Mouse (Mus musculus) naive thymus-derived CD4-positive, alpha-beta T cell, adult 2 months (primary cell): ENCODE data around the gene Zbtb20.

Source experiments
- DNase-seq: peaks from one replicate; pipeline ENCODE4 v3.0.0-alpha.2; 2011; ENCODE audit warnings: low read depth

Gene Zbtb20

GRCm38 (mm10) chr16:43303245-43304197 lies 427.8 kb downstream of the Zbtb20 start:
- DNase-seq: no peak

GRCm38 (mm10) chr16:43309968-43310431 lies 434.3 kb downstream of the Zbtb20 start:
- no peak for DNase-seq

GRCm38 (mm10) chr16:43324009-43324408 lies 448.3 kb downstream of the Zbtb20 start:
- DNase-seq: no peak

GRCm38 (mm10) chr16:43328221-43328620 lies 452.5 kb downstream of the Zbtb20 start:
- DNase-seq: no peak

- no peak for DNase-seq
Observed at GRCm38 (mm10) chr16:43330206-43330605, 454.5 kb downstream of the Zbtb20 start.

GRCm38 (mm10) chr16:43331440-43331839 lies 455.8 kb downstream of the Zbtb20 start:
- DNase-seq: no peak

GRCm38 (mm10) chr16:43332734-43333133 lies 457.1 kb downstream of the Zbtb20 start:
- DNase-seq: no peak

GRCm38 (mm10) chr16:43333265-43333664 lies 457.6 kb downstream of the Zbtb20 start:
- DNase-seq: no peak

GRCm38 (mm10) chr16:43334411-43335150 lies 458.9 kb downstream of the Zbtb20 start:
- DNase-seq: no peak

- no peak for DNase-seq
Observed at GRCm38 (mm10) chr16:43335151-43335823, 459.6 kb downstream of the Zbtb20 start.

GRCm38 (mm10) chr16:43335824-43336215 lies 460.1 kb downstream of the Zbtb20 start:
- no peak for DNase-seq

GRCm38 (mm10) chr16:43340712-43341111 lies 465.0 kb downstream of the Zbtb20 start:
- no peak for DNase-seq

GRCm38 (mm10) chr16:43341916-43342455 lies 466.3 kb downstream of the Zbtb20 start:
- DNase-seq: no peak

- DNase-seq: no peak
Observed at GRCm38 (mm10) chr16:43346094-43346493, 470.4 kb downstream of the Zbtb20 start.

- no peak for DNase-seq
Observed at GRCm38 (mm10) chr16:43355776-43356645, 480.3 kb downstream of the Zbtb20 start.

- no peak for DNase-seq
Observed at GRCm38 (mm10) chr16:43359546-43359945, 483.9 kb downstream of the Zbtb20 start.

- DNase-seq: no peak
Observed at GRCm38 (mm10) chr16:43360112-43360511, 484.4 kb downstream of the Zbtb20 start.

GRCm38 (mm10) chr16:43360838-43361480 lies 485.3 kb downstream of the Zbtb20 start:
- no peak for DNase-seq

- no peak for DNase-seq
Observed at GRCm38 (mm10) chr16:43362651-43363300, 487.1 kb downstream of the Zbtb20 start.

- no peak for DNase-seq
Observed at GRCm38 (mm10) chr16:43363316-43363715, 487.6 kb downstream of the Zbtb20 start.
